Mouse (Mus musculus): ENCODE measurements around the gene Hif1an. TPM values are rescaled to one million over a fixed set of nuclear protein-coding genes. Genes with fewer than 3 reads are reported as not detected.

Gene Hif1an
- polyA plus RNA-seq (2012; ENCODE audit: low replicate concordance): 13.1 and 15.6 TPM in 2 replicates

DNA sequence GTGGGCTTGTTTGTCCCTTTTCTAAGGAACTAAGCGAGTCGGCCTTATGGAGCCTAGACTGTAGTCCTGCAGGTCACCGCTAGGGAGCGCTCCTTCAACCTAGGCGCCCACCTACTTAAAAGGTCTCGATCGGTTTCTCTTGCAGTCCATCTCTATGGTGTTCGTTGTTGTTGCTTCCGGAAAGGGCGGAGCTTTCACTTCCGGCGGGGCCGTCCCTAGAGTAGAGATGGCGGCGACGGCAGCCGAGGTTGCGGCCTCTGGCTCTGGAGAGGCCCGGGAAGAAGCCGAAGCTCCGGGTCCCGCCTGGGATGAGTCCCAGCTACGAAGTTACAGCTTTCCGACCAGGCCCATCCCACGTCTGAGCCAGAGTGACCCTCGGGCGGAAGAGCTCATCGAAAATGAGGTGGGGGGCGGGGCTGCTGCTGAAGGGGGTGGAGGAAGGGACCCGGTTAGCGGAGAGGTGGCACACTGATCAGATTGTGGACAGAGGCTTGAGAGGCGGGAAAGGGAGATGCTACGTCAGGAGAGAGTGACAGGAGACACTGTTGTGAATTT, at the start of gene Hif1an:
Gene Hif1an, plus strand, starts transcription at position 199 of the 555 bp plus-strand sequence.

DNA sequence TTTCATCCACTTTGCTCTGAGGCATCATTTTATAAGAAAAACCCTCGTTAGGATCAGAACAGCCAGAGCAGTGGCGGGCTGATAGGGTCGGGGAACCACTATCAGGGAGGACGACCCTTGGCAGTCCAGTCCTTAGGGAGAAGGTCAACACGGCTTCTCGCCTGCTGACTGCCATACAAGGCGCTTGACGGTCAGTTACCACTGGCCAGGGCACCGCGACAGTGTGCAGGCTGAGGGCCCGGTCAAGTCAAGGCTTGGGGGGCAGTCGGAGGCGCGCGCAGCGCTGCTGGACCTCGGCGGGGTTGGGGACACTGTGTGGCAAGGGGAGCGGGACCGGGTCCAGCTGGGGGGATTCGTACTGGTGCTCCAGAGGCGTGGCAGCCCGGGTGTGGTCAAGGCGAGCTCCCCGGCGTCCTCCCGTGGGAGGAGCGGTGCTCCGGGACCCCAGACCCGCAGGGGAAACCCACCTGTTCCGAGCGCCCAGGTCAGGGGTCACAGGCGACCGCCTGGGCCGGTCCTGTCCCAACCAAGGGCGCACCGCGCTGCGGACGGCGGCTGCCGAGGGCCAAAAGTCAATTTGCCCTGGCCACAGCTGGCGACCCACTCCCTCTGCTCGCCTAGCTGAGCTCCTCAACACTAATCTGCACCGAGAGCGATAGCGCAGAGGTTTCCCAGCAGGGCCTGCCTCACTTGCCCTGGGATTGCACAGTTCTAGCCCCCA, 17.2 kb upstream of the Hif1an start, which contains the start of gene Sec31b:
Gene Sec31b, minus strand, starts transcription at position 544 of the 721 bp plus-strand sequence.

GRCm38 (mm10) chr19:44552731-44553130, 9.9 kb upstream of the Hif1an start, which contains the start of gene Gm20538:
Gene Gm20538 (minus strand): TSS chr19:44552831.

GRCm38 (mm10) chr19:44554861-44555590, 7.6 kb upstream of the Hif1an start, which contains the start of gene Ndufb8:
Gene Ndufb8 (minus strand): TSS chr19:44555440.

Other genes starting within 250 kb of the Hif1an start
- gene Scd4, start 229.8 kb upstream of the Hif1an start, polyA plus RNA-seq (2012; ENCODE audit: low replicate concordance): not detected in 2 replicates
- gene Scd1, start 155.0 kb upstream of the Hif1an start, polyA plus RNA-seq (2012; ENCODE audit: low replicate concordance): 48.5 and 51.4 TPM in 2 replicates
- gene Wnt8b, start 69.4 kb upstream of the Hif1an start, polyA plus RNA-seq (2012; ENCODE audit: low replicate concordance): not detected in 2 replicates
- 0.11 and 2.4 TPM in 2 replicates for gene Sec31b, start 17.0 kb upstream of the Hif1an start, polyA plus RNA-seq (2012; ENCODE audit: low replicate concordance)
- gene Gm20538, start 10.0 kb upstream of the Hif1an start, polyA plus RNA-seq (2012; ENCODE audit: low replicate concordance): not detected in 2 replicates
- gene Ndufb8, start 7.4 kb upstream of the Hif1an start, polyA plus RNA-seq (2012; ENCODE audit: low replicate concordance): 86.9 and 122 TPM in 2 replicates
- gene Pax2, start 193.2 kb downstream of the Hif1an start, polyA plus RNA-seq (2012; ENCODE audit: low replicate concordance): not detected in 2 replicates

All from leukemia stem cell, adult 10-12 weeks (primary cell).